Comparison of ENCODE assay signal across 22 mouse cellular contexts in the genomic region with DNA sequence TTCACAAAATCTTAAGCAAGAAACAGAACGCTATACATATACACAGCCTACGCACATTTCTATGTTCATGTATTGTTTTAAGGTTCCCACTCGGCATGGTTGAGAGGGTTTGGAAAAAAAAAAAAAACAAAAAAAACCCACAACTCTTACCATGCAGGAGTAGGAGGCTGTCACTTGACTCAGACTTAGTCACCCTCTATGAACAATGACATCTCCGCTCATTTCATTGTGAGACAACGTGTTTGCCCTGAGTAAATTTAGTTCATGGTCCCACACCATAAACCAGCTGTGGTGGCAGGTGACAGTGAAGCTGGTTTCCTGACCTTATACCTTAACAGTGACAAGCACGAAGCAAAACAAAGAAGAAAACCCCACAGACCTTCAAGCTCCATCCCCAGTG. TPM values are rescaled to one million over a fixed set of nuclear protein-coding genes. Genes with fewer than 3 reads are reported as not detected.
DNase-seq lines count a peak whose midpoint lies in the region; ATAC-seq lines count a peak whose summit lies in the region.
"Had no signal": no experiment of that assay in that cellular context is flagged by ENCODE, and none has a peak within 500 bp of the region (broad histone marks: within the 10 kb centered on the region; RNA-seq: fewer than 3 reads in every experiment).

No protein-coding gene starts in this region.

- ATAC-seq in CD4-positive, CD25-positive, alpha-beta regulatory T cell, adult 4 months, result no peak
- ATAC-seq: forebrain, embryonic 15.5 days; hindbrain, postnatal 0 days; intestine, embryonic 15.5 days had no signal

- peak; percentile 5 for DNase-seq in CD4-positive, CD25-positive, alpha-beta regulatory T cell, adult 2 months (ENCODE audit: low read depth, low spot score)
- DNase-seq in 3134 (ENCODE audit: extremely low read depth, insufficient read length, low spot score), result peak; percentile 54
- DNase-seq in CD4-positive helper T cell, adult 2 months (ENCODE audit: low read depth, low spot score), result peak; percentile 26
- peak; percentile 63 for DNase-seq in brain, adult 2 months (ENCODE audit: low read depth, low spot score)
- DNase-seq in adrenal gland, postnatal 14 days, result no peak
- DNase-seq in layer of hippocampus, postnatal 25 days (ENCODE audit: extremely low spot score in 1 of 2, low spot score in 1 of 2), result no peak
- DNase-seq in adrenal gland, adult (ENCODE audit: inconsistent age in 2 of 2, low spot score in 1 of 2), result no peak
- DNase-seq: adrenal gland, adult 2 months; adrenal gland, postnatal 36 days; cerebellum, adult 11 months; cerebellum, adult 8-10 months; cerebellum, postnatal 14 days; embryo, embryonic 11 days; gastrocnemius, adult 2 months; gastrocnemius, postnatal 25 days; heart, postnatal 4 days; kidney, adult 18-20 months had no signal

RNA-seq across cellular contexts. Expression of gene Snapc3, which starts 41.9 kb away (rescaled TPM):
- 10 to 100 TPM; 39.8 to 48.2 TPM for polyA plus RNA-seq in CD4-positive, CD25-positive, alpha-beta regulatory T cell, adult 4 months (2017; shearing (Covaris generic))
- total RNA-seq in adrenal gland, postnatal 14 days (2021), result 23.5 and 24.5 TPM in 2 replicates
- 10 to 100 TPM; 33.1 to 41.7 TPM for total RNA-seq in layer of hippocampus, postnatal 25 days (2021)

RNA-seq across cellular contexts. Expression of gene Ttc39b, which starts 51.6 kb away (rescaled TPM):
- polyA plus RNA-seq in CD4-positive, CD25-positive, alpha-beta regulatory T cell, adult 4 months (2017; shearing (Covaris generic)), result 100 to 1,000 TPM in 1 of 2 experiments, 10 to 100 TPM in 1; 90.9 to 104 TPM
- total RNA-seq in adrenal gland, postnatal 14 days (2021), result 18.7 and 19.1 TPM in 2 replicates
- total RNA-seq in layer of hippocampus, postnatal 25 days (2021), result 10 to 100 TPM; 33.6 to 35.9 TPM
- polyA plus RNA-seq: G1E had no signal

Comparison
In these comparisons a context has a peak if more than half of its experiments do, and no peak if none do; other contexts are left out.
1. DNase-seq: peak in CD4-positive, CD25-positive, alpha-beta regulatory T cell, adult 2 months (single experiment), 3134 (single experiment), CD4-positive helper T cell, adult 2 months (single experiment) and brain, adult 2 months (single experiment); none in adrenal gland, postnatal 14 days (single experiment), layer of hippocampus, postnatal 25 days (0 of 2) and adrenal gland, adult (0 of 2).